Mouse (Mus musculus) CH12.LX (cell line): ENCODE measurements around the gene Tmem266. TPM values are rescaled to one million over a fixed set of nuclear protein-coding genes. Genes with fewer than 3 reads are reported as not detected.
A peak's percentile ranks its signal among the peaks of the same experiment; 100 is the strongest.

Source experiments
- DNase-seq: peaks from one replicate; pipeline ENCODE4 v3.0.0-alpha.2; 2013; ENCODE audit errors: extremely low read depth
- H3K27ac ChIP-seq: 2 replicates; pipeline ENCODE4 v1.5.1; 2012; ENCODE audit warnings: low read depth, mild to moderate bottlenecking, control low read depth, moderate library complexity; ENCODE audit not compliant: insufficient read depth
- H3K27me3 ChIP-seq: replicated peaks from 2 replicates; pipeline ENCODE3; 2012; ENCODE audit warnings: inconsistent platforms
- H3K36me3 ChIP-seq, 2 experiments: replicated peaks in 1 of 2; 2 replicates each; pipeline versions ENCODE3 to v1.6.1; 2012; ENCODE audit warnings: inconsistent platforms in 1 of 2, low read length in 1 of 2, mild to moderate bottlenecking in 1 of 2, mixed read lengths in 1 of 2, moderate library complexity in 1 of 2; ENCODE audit not compliant: control insufficient read depth in 1 of 2, insufficient read depth in 1 of 2
- H3K4me1 ChIP-seq, 2 experiments: 2 replicates each; pipeline ENCODE4 v1.6.1; 2012; ENCODE audit warnings: inconsistent platforms in 1 of 2, moderate library complexity in 1 of 2; ENCODE audit not compliant: insufficient read depth in 2 of 2, control insufficient read depth in 1 of 2
- H3K4me2 ChIP-seq: 2 replicates; pipeline ENCODE4 v1.6.1; 2012; ENCODE audit warnings: low read depth, mild to moderate bottlenecking, control low read depth; ENCODE audit not compliant: poor library complexity, insufficient read depth, severe bottlenecking
- H3K4me3 ChIP-seq, 3 experiments: fragments of 150-350 bp in 1 of 3; sonication (generic) in 1 of 3; replicated peaks in 1 of 3; 2 replicates each; pipeline versions ENCODE3 to v1.5.1; 2011 to 2012; ENCODE audit warnings: low read depth in 2 of 3, low read length in 2 of 3, mild to moderate bottlenecking in 2 of 3, moderate library complexity in 2 of 3, control low read depth in 1 of 3, improper control_type of control experiment in 1 of 3, inconsistent platforms in 1 of 3, mixed read lengths in 1 of 3; ENCODE audit not compliant: poor library complexity in 1 of 3
- H3K79me2 ChIP-seq: replicated peaks from 2 replicates; pipeline ENCODE4 v1.6.1; 2012; ENCODE audit warnings: mild to moderate bottlenecking, moderate library complexity; ENCODE audit not compliant: control insufficient read depth, poor library complexity, insufficient read depth, severe bottlenecking; ENCODE audit errors: extremely low read depth
- H3K9ac ChIP-seq: 2 replicates; pipeline ENCODE4 v1.6.1; 2012; ENCODE audit warnings: low read depth, mild to moderate bottlenecking, control low read depth, moderate library complexity; ENCODE audit not compliant: insufficient read depth
- H3K9me3 ChIP-seq: replicated peaks from 2 replicates; pipeline ENCODE3; 2012; ENCODE audit warnings: low read length, inconsistent platforms, mixed read lengths
- BHLHE40 ChIP-seq: IDR thresholded peaks from 2 replicates; pipeline ENCODE4 v1.6.1; 2011; ENCODE audit warnings: mild to moderate bottlenecking, low read depth, low read length, improper control_type of control experiment
- CHD2 ChIP-seq: IDR thresholded peaks from 2 replicates; pipeline ENCODE4 v1.6.1; 2011; ENCODE audit warnings: low read length, improper control_type of control experiment
- E2F4 ChIP-seq: IDR thresholded peaks from 2 replicates; pipeline ENCODE4 v1.6.1; 2011; ENCODE audit warnings: low read depth, low read length, improper control_type of control experiment; ENCODE audit not compliant: insufficient replicate concordance
- EP300 ChIP-seq: IDR thresholded peaks from 2 replicates; pipeline ENCODE4 v1.6.1; 2011; ENCODE audit warnings: low read length, improper control_type of control experiment
- HCFC1 ChIP-seq: IDR thresholded peaks from 2 replicates; pipeline ENCODE4 v1.6.1; 2012; ENCODE audit warnings: low read depth, mild to moderate bottlenecking, inconsistent platforms, low read length, improper control_type of control experiment
- IRF4 ChIP-seq: IDR thresholded peaks from 2 replicates; pipeline ENCODE4 v1.6.1; 2014; ENCODE audit warnings: low read depth, mild to moderate bottlenecking, inconsistent platforms, low read length, improper control_type of control experiment
- JUN ChIP-seq: IDR thresholded peaks from 2 replicates; pipeline ENCODE4 v1.6.1; 2011; ENCODE audit warnings: low read depth, mild to moderate bottlenecking, low read length, improper control_type of control experiment, moderate library complexity; ENCODE audit not compliant: insufficient read depth
- JUND ChIP-seq: conservative IDR thresholded peaks from 2 replicates; pipeline ENCODE4 v1.6.1; 2011; ENCODE audit warnings: low read depth, low read length, improper control_type of control experiment
- MAFK ChIP-seq: IDR thresholded peaks from 2 replicates; pipeline ENCODE4 v1.6.1; 2011; ENCODE audit warnings: low read length, improper control_type of control experiment; ENCODE audit not compliant: insufficient replicate concordance
- MAZ ChIP-seq: IDR thresholded peaks from 2 replicates; pipeline ENCODE4 v1.6.1; 2012; ENCODE audit warnings: low read depth, mild to moderate bottlenecking, inconsistent platforms, low read length, improper control_type of control experiment, moderate library complexity
- MEF2A ChIP-seq: IDR thresholded peaks from 2 replicates; pipeline ENCODE4 v1.6.1; 2014; ENCODE audit warnings: low read depth, mild to moderate bottlenecking, inconsistent platforms, low read length, improper control_type of control experiment, borderline replicate concordance
- MYC ChIP-seq: IDR thresholded peaks from 2 replicates; pipeline ENCODE4 v1.6.1; 2011; ENCODE audit warnings: low read depth, mild to moderate bottlenecking, improper control_type of control experiment, low read length
- NELFE ChIP-seq: IDR thresholded peaks from 2 replicates; pipeline ENCODE4 v1.6.1; 2011; ENCODE audit warnings: low read depth, low read length, improper control_type of control experiment
- PAX5 ChIP-seq: IDR thresholded peaks from 2 replicates; pipeline ENCODE4 v1.6.1; 2012; ENCODE audit warnings: low read length, inconsistent platforms, mixed read lengths
- POLR2A ChIP-seq: IDR thresholded peaks from 2 replicates; pipeline ENCODE4 v1.6.1; 2011; ENCODE audit warnings: low read depth, mild to moderate bottlenecking, improper control_type of control experiment, low read length
- POLR2AphosphoS2 ChIP-seq: IDR thresholded peaks from 2 replicates; pipeline ENCODE4 v1.6.1; 2011; ENCODE audit warnings: low read depth, low read length, improper control_type of control experiment
- RAD21 ChIP-seq: IDR thresholded peaks from 2 replicates; pipeline ENCODE4 v1.6.1; 2011; ENCODE audit warnings: low read depth, mild to moderate bottlenecking, low read length, improper control_type of control experiment, moderate library complexity
- SMC3 ChIP-seq: IDR thresholded peaks from 2 replicates; pipeline ENCODE4 v1.6.1; 2011; ENCODE audit warnings: low read depth, low read length, improper control_type of control experiment
- TBP ChIP-seq: conservative IDR thresholded peaks from 2 replicates; pipeline ENCODE4 v1.6.1; 2011; ENCODE audit warnings: low read depth, low read length, improper control_type of control experiment
- USF2 ChIP-seq: conservative IDR thresholded peaks from 2 replicates; pipeline ENCODE4 v1.6.1; 2011; ENCODE audit warnings: low read depth, low read length, improper control_type of control experiment
- ZC3H11A ChIP-seq: IDR thresholded peaks from 2 replicates; pipeline ENCODE4 v1.6.1; 2012; ENCODE audit warnings: low read depth, mild to moderate bottlenecking, inconsistent platforms, low read length, improper control_type of control experiment
- ZKSCAN1 ChIP-seq: IDR thresholded peaks from 2 replicates; pipeline ENCODE4 v1.6.1; 2012; ENCODE audit warnings: low read depth, inconsistent platforms, low read length, improper control_type of control experiment, borderline replicate concordance
- ZMIZ1 ChIP-seq: IDR thresholded peaks from 2 replicates; pipeline ENCODE4 v1.6.1; 2012; ENCODE audit warnings: low read depth, mild to moderate bottlenecking, inconsistent platforms, low read length, improper control_type of control experiment
- dilution Hi-C: fragments of 300-500 bp; cut with MboI; formaldehyde crosslinking; loops from 2 replicates; pipeline ENCODE4 v1.14.3; 2020; ENCODE audit warnings: low sequenced_read_pairs; ENCODE audit not compliant: extremely low pct_unique_long_range_greater_than_20kb, extremely low pct_ligation_motif_present
- in situ Hi-C: fragments of 300-500 bp; cut with MboI; formaldehyde crosslinking; loops from 3 replicates; pipeline ENCODE4 v1.14.3; 2019; ENCODE audit warnings: low sequenced_read_pairs, low pct_ligation_motif_present, low pct_unique_long_range_greater_than_20kb, mixed read lengths
- polyA plus RNA-seq: library from polyadenylated mRNA; unstranded; fragments of >175 nt; gene quantifications from 2 replicates; pipeline ENCODE4 v1.2.1, GENCODE M21; 2012; ENCODE audit warnings: low read depth; ENCODE audit not compliant: insufficient read length
- total RNA-seq, 2 experiments: library from RNA; depleted of rRNA; stranded (reverse); fragments of 300-350 nt in 1 of 2; fragments of >200 nt in 1 of 2; gene quantifications; 2 replicates each; pipeline ENCODE4 v1.2.3; 2012 to 2014

Tmem266 gene
- total and polyA plus RNA-seq, 3 experiments, result not detected

DNA sequence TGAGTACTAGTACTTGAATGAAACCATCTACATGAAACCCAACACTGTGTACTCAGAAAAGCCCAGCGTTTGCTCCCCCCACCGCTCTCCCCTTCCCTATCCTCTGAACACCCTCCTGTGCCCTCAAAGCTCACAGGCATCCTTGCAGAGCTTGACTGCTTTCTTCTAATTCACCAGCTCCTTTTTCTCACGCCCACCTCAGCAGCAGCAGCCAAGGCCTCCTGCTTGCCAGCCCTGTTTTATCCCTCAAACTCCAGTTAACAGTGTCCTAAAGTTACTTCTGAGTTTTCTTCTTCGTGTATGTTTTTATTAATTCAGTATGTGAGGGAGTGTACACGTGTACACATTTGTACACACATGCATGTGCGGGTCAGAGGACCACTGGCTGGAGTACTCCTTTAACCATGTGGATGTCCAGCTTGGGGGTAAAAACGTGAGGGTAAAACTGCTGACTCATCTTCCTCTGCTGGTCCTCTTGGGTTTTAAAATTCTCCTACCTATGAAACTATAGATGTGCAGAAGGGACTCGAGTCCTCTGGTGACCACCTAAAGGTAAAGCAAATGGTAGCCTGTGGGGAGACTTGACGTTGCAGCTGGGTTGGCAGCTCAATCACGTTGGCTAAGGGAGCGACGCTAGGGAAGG is 13.0 kb upstream of the Tmem266 start:
- in situ Hi-C loops, result loop anchor here (5.0 kb wide), 1 partner anchor 201 kb away; no protein-coding TSS in a partner anchor

DNA sequence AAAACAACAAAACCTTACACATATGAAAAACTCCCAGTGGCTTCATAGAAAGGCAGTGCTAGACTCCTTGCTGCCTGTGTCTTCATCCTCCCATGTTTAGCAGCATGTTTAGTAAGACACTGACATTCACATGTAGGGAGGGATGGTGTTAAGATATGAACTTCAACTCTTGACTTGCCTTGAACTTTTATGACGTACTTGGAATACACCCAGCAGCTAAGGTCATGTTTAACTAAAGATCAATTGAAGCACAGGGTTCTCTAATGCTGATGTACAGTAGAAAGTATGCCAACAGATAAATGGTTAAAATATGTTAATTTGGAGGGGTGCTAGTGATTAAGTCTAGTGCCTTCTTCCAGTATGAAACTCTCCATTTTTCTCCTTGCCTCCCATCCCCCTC is 4.1 kb upstream of the Tmem266 start:
- Histone ChIP-seq H3K9ac (no peak overlapping the region), H3K27me3 (peaks cover 44% of the 10 kb centered on the region), H3K36me3 (no peaks in the 10 kb centered on the region), H3K9me3 (no peaks in the 10 kb centered on the region), H3K4me3 (no peak overlapping the region), H3K79me2 (no peaks in the 10 kb centered on the region), H3K4me2 (no peak overlapping the region), H3K4me1 (peaks cover 2 to 30% of the 10 kb centered on the region in 2 experiments; a peak in 3 of 4 replicates), H3K27ac (no peak overlapping the region)
- TF ChIP-seq CHD2, result no peak
- TF ChIP-seq JUN, result no peak
- no peak for TF ChIP-seq USF2
- TF ChIP-seq NELFE, result no peak
- TF ChIP-seq POLR2A, result no peak
- TF ChIP-seq POLR2AphosphoS2, result no peak
- TF ChIP-seq RAD21, result no peak
- no peak for DNase-seq
- in situ Hi-C loops (no loop called here), dilution Hi-C loops (no loop called here)

More for the DNA sequence above, 13.0 kb upstream of the Tmem266 start:
- no peak overlapping the region for H3K9ac ChIP-seq
- TF ChIP-seq MAZ (no peak), MAFK (peak; percentile 65; the same call in 1 of the 2 replicates), JUN (no peak), IRF4 (no peak), E2F4 (no peak), SMC3 (no peak)
- H3K4me1 ChIP-seq, result peaks cover 0 to 6% of the 10 kb centered on the region in 2 experiments; a peak in 1 of 4 replicates
- no peaks in the 10 kb centered on the region for H3K79me2 ChIP-seq
- H3K27ac ChIP-seq, result no peak overlapping the region
- H3K36me3 ChIP-seq, result no peaks in the 10 kb centered on the region
- H3K4me2 ChIP-seq, result no peak overlapping the region
- dilution Hi-C loops, result no loop called here
- no peak overlapping the region for H3K4me3 ChIP-seq
- H3K27me3 ChIP-seq, result peaks cover 4% of the 10 kb centered on the region
- DNase-seq, result no peak
- no peaks in the 10 kb centered on the region for H3K9me3 ChIP-seq

DNA sequence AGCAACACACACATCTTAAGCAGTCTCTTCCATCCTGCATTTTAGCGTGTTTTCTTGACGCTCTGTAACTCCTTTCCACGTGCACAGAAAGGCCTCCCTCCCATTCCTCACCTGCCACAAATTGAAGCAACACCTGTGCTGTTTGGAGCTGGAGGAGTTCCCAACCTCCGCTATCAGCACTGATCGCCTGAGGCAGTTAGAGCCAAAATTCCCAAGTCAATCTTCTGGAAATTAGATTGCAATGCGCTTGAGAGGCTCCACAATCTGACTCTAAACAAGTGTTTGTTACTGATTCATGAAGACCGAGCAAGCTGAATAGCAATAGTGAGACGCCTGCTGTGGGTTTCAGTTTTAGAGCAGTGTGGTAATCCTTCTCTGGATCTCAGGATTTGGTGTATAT is 2.6 kb upstream of the Tmem266 start:
- dilution Hi-C loops, result no loop called here
- H3K36me3 ChIP-seq, result no peaks in the 10 kb centered on the region

More for the DNA sequence above, 2.6 kb upstream of the Tmem266 start:
- Histone ChIP-seq H3K27me3 (peaks cover 54% of the 10 kb centered on the region), H3K4me2 (peak overlapping the region; percentile 82), H3K4me1 (peaks cover 6 to 35% of the 10 kb centered on the region in 2 experiments), H3K4me3 (no peak overlapping the region), H3K9me3 (no peaks in the 10 kb centered on the region), H3K27ac (no peak overlapping the region), H3K79me2 (no peaks in the 10 kb centered on the region)
- no peak for DNase-seq
- in situ Hi-C loops, result no loop called here
- TF ChIP-seq MEF2A (no peak), MYC (no peak), ZC3H11A (no peak), ZKSCAN1 (no peak), BHLHE40 (no peak), TBP (no peak), RAD21 (no peak), PAX5 (no peak), ZMIZ1 (no peak), POLR2A (no peak), JUND (no peak), MAFK (no peak), HCFC1 (no peak), EP300 (no peak), IRF4 (no peak)
- TF ChIP-seq, all 38 proteins: peak for 0
- H3K9ac ChIP-seq, result no peak overlapping the region
